Mouse (Mus musculus) hindbrain, embryonic 11.5 days (tissue): ENCODE data around the gene Olfr871. TPM values are rescaled to one million over a fixed set of nuclear protein-coding genes. Genes with fewer than 3 reads are reported as not detected.

Experiments used
- polyA plus RNA-seq: library from polyadenylated mRNA; unstranded; fragments of >200 nt; fragmentation: Nextera tagmentation; extraction: Ambion mirVana; gene quantifications from 2 replicates; pipeline ENCODE4 v1.2.1, GENCODE M21; 2014

Gene Olfr871
- polyA plus RNA-seq, 1 experiment from 2014 or later, result not detected

Other genes with a start within 250 kb of the Olfr871 start
- gene Olfr866, start 184.2 kb upstream of the Olfr871 start, polyA plus RNA-seq, result not detected in 2 replicates
- gene Olfr867, start 154.6 kb upstream of the Olfr871 start, polyA plus RNA-seq, result not detected in 2 replicates
- gene Olfr868, start 113.6 kb upstream of the Olfr871 start, polyA plus RNA-seq, result not detected in 2 replicates
- gene Olfr869, start 83.2 kb upstream of the Olfr871 start, polyA plus RNA-seq, result not detected in 2 replicates
- gene Olfr870, start 38.1 kb upstream of the Olfr871 start, polyA plus RNA-seq, result not detected in 2 replicates
- gene Olfr872, start 24.9 kb downstream of the Olfr871 start, polyA plus RNA-seq, result not detected in 2 replicates
- not detected in 2 replicates for gene Olfr39, start 70.1 kb downstream of the Olfr871 start, polyA plus RNA-seq
- gene Olfr873, start 86.3 kb downstream of the Olfr871 start, polyA plus RNA-seq, result not detected in 2 replicates
- not detected in 2 replicates for gene Olfr18, start 123.9 kb downstream of the Olfr871 start, polyA plus RNA-seq
- gene Zfp560, start 173.0 kb downstream of the Olfr871 start, polyA plus RNA-seq, result 36.8 and 44.8 TPM in 2 replicates
- gene Zfp26, start 248.0 kb downstream of the Olfr871 start, polyA plus RNA-seq, result 28.8 and 34.9 TPM in 2 replicates